Mouse (Mus musculus): ENCODE results near the gene Tnni2.

DNA sequence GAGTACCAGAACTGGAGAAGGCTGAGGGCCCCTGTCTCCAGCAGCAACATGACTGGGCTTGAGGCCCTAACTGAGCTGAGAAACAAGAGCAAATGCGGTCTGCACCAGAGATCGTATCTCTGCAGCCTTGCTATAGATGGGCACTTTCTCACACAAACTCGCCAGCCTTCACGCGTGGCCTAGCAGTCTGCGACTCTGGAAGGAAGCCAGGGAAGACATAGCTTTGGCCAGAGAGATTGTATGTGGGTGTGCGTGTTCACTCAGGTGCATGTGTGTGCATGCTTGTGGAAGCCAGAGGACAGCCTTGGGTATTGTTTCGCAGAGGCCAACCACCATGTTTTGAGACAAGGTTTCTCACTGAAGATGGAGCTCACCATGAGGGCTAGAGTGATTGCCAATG lies 32.9 kb upstream of the Tnni2 start:
- no peak for TF ChIP-seq POLR2A (IDR thresholded peaks at IDR 0.05; ENCODE audit: insufficient read depth, low read length)
- no peak for TF ChIP-seq CTCF (IDR thresholded peaks at IDR 0.05; ENCODE audit: low read depth, low read length)

Data from ES-Bruce4 (cell line).